Mouse (Mus musculus) lung, embryonic 16.5 days (tissue): ENCODE data around the gene Ssu2. TPM values are rescaled to one million over a fixed set of nuclear protein-coding genes. Genes with fewer than 3 reads are reported as not detected.
A peak's percentile ranks its signal among the peaks of the same experiment; 100 is the strongest.

Experiments used
- ATAC-seq: fragments of 200-750 bp; cut with Nextera tagmentation; 2 replicates; pipeline ENCODE4 v1.8.0; 2017; ENCODE audit warnings: low read depth, mild to moderate bottlenecking, moderate library complexity
- H3K27ac ChIP-seq: fragments of 300-500 bp; sonication (generic); 2 replicates; pipeline ENCODE4 v1.5.1; 2014; ENCODE audit warnings: mild to moderate bottlenecking, control low read depth, low read length
- H3K27me3 ChIP-seq: fragments of 300-500 bp; sonication (generic); 2 replicates; pipeline ENCODE4 v1.6.1; 2014; ENCODE audit warnings: low read depth, low read length, mixed read lengths; ENCODE audit not compliant: control insufficient read depth, insufficient read depth
- H3K36me3 ChIP-seq: fragments of 300-500 bp; sonication (generic); 2 replicates; pipeline ENCODE4 v1.6.1; 2014; ENCODE audit warnings: low read length; ENCODE audit not compliant: control insufficient read depth, insufficient read depth
- H3K4me1 ChIP-seq: fragments of 300-500 bp; sonication (generic); replicated peaks from 2 replicates; pipeline ENCODE4 v1.6.1; 2014; ENCODE audit warnings: low read length, mixed read lengths; ENCODE audit not compliant: control insufficient read depth, insufficient read depth
- H3K4me2 ChIP-seq: fragments of 300-500 bp; sonication (generic); 2 replicates; pipeline ENCODE4 v1.6.1; 2014; ENCODE audit warnings: low read depth, low read length, control low read depth
- H3K4me3 ChIP-seq: fragments of 300-500 bp; sonication (generic); 2 replicates; pipeline ENCODE4 v1.5.1; 2014; ENCODE audit warnings: mild to moderate bottlenecking, low read length, control low read depth
- H3K9ac ChIP-seq: fragments of 300-500 bp; sonication (generic); 2 replicates; pipeline ENCODE4 v1.6.1; 2014; ENCODE audit warnings: low read length, control low read depth
- H3K9me3 ChIP-seq: fragments of 300-500 bp; sonication (generic); 2 replicates; pipeline ENCODE4 v1.6.1; 2016; ENCODE audit warnings: low read length; ENCODE audit not compliant: control insufficient read depth
- WGBS: fragments of 180-500 bp; shearing (Covaris S2); extraction: QIAGEN DNeasy Blood & Tissue Kit; methylation state at CpG from one replicate; pipeline ENCODE4 v1.1.7; 2014; 5-methylcytosine and 5-hydroxymethylcytosine counted together
- polyA plus RNA-seq: library from polyadenylated mRNA; unstranded; fragments of >200 nt; fragmentation: Nextera tagmentation; extraction: Ambion mirVana; gene quantifications from 2 replicates; pipeline ENCODE4 v1.2.1, GENCODE M21; 2015

Ssu2 gene
- polyA plus RNA-seq, 1 experiment from 2014 or later: 4.8 TPM

GRCm38 (mm10) chr6:112388385-112388784 is 562 bp upstream of the Ssu2 start:
- WGBS: 91% methylated on average over 3 of the region's 3 CpGs
- H3K4me3 ChIP-seq: no peak overlapping the region
- no peaks in the 10 kb centered on the region for H3K27me3 ChIP-seq
- H3K9ac ChIP-seq: no peak overlapping the region
- no peaks in the 10 kb centered on the region for H3K36me3 ChIP-seq
- no peaks in the 10 kb centered on the region for H3K9me3 ChIP-seq
- no peak overlapping the region for H3K4me2 ChIP-seq
- H3K4me1 ChIP-seq: peaks cover 4% of the 10 kb centered on the region
- no peak overlapping the region for H3K27ac ChIP-seq
- ATAC-seq: no peak

DNA sequence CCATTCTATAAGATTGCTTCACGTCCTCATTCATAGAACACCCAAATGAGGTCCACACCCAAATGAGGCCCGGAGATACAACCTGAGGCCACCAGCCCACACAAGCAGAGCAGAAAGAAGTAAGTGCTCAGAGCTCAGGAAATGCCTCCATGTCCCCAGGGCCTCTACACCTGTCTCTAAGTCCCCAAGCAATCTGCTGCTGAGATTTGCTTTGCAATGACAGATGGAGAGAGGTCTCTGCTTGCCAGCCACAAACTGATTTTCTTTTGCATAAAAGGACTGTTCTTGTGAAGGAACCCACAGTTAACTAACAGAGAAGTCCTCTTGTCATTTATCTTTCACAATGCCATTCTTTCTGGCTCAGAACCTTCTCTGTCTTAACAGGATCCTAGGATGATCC is 1.6 kb downstream of the Ssu2 start:
- Histone ChIP-seq H3K27ac (no peak overlapping the region), H3K4me2 (no peak overlapping the region), H3K36me3 (no peaks in the 10 kb centered on the region), H3K4me1 (peaks cover 4% of the 10 kb centered on the region), H3K9ac (no peak overlapping the region), H3K4me3 (no peak overlapping the region), H3K9me3 (no peaks in the 10 kb centered on the region), H3K27me3 (no peaks in the 10 kb centered on the region)
- WGBS: 65% methylated on average over 2 of the region's 2 CpGs
- no peak for ATAC-seq

DNA sequence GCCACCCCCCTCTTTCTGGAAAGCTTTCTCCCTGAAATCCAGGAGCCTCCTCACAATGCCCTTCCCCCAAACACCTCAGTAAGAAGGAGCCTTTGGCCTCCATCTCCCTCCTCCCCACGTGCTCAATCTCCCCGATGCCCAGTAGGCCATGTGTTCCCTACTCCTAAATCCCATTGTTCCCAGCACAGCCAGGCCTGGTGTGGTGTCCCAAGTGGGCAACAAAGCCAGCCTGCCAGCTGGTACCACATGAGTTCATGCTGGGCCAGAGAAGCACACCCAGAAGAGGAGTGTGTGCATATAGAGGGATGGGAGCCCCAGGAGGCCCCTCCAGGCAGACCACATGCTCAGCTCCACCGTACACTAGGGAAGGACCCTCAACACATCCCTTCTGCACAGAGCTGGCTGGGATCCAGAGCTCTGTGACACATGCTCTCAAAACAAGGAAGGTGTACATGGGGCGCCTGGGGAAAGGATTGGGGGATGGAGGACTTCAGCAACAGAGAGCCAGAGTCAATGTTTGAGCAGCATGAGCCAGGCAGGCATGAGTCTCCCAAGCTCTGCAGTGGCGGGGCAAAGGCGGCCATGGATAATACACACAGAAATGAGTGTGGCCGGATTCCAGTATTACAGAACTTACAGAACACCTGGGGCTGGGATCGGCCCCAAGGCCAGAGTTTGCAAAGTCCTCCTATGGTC is 4.7 kb downstream of the Ssu2 start:
- no peak overlapping the region for H3K4me2 ChIP-seq
- peak; percentile 75 for ATAC-seq
- no peaks in the 10 kb centered on the region for H3K36me3 ChIP-seq
- no peaks in the 10 kb centered on the region for H3K9me3 ChIP-seq
- no peak overlapping the region for H3K4me3 ChIP-seq
- H3K27me3 ChIP-seq: no peaks in the 10 kb centered on the region
- H3K9ac ChIP-seq: no peak overlapping the region
- peaks cover 4% of the 10 kb centered on the region for H3K4me1 ChIP-seq
- 53% methylated on average over 8 of the region's 8 CpGs for WGBS
- no peak overlapping the region for H3K27ac ChIP-seq

GRCm38 (mm10) chr6:112379054-112379453 is 8.8 kb downstream of the Ssu2 start:
- no peak overlapping the region for H3K4me2 ChIP-seq
- H3K27ac ChIP-seq: no peak overlapping the region
- no peak overlapping the region for H3K4me3 ChIP-seq
- H3K36me3 ChIP-seq: no peaks in the 10 kb centered on the region
- no peaks in the 10 kb centered on the region for H3K9me3 ChIP-seq
- H3K9ac ChIP-seq: no peak overlapping the region
- 80% methylated on average over 9 of the region's 9 CpGs for WGBS
- H3K4me1 ChIP-seq: peaks cover 4% of the 10 kb centered on the region
- H3K27me3 ChIP-seq: no peaks in the 10 kb centered on the region
- ATAC-seq: no peak

- no peaks in the 10 kb centered on the region for H3K36me3 ChIP-seq
- H3K27me3 ChIP-seq: no peaks in the 10 kb centered on the region
- H3K4me2 ChIP-seq: no peak overlapping the region
- no peaks in the 10 kb centered on the region for H3K4me1 ChIP-seq
- ATAC-seq: peak; percentile 39; the same call in 1 of the 2 replicates
- 52% methylated on average over 11 of the region's 13 CpGs for WGBS
- H3K9ac ChIP-seq: no peak overlapping the region
- no peak overlapping the region for H3K4me3 ChIP-seq
- no peaks in the 10 kb centered on the region for H3K9me3 ChIP-seq
- H3K27ac ChIP-seq: no peak overlapping the region
These were observed 12.0 kb downstream of the Ssu2 start for GRCm38 (mm10) chr6:112375661-112376392.

- peak; percentile 50; the same call in 1 of the 2 replicates for ATAC-seq
- H3K4me1 ChIP-seq: no peaks in the 10 kb centered on the region
- H3K4me2 ChIP-seq: no peak overlapping the region
- H3K27ac ChIP-seq: no peak overlapping the region
- no peaks in the 10 kb centered on the region for H3K36me3 ChIP-seq
- no peaks in the 10 kb centered on the region for H3K9me3 ChIP-seq
- no peak overlapping the region for H3K4me3 ChIP-seq
- H3K9ac ChIP-seq: no peak overlapping the region
- H3K27me3 ChIP-seq: no peaks in the 10 kb centered on the region
- WGBS: 39% methylated on average over 8 of the region's 8 CpGs
These were observed 13.8 kb downstream of the Ssu2 start for GRCm38 (mm10) chr6:112373886-112374585.

DNA sequence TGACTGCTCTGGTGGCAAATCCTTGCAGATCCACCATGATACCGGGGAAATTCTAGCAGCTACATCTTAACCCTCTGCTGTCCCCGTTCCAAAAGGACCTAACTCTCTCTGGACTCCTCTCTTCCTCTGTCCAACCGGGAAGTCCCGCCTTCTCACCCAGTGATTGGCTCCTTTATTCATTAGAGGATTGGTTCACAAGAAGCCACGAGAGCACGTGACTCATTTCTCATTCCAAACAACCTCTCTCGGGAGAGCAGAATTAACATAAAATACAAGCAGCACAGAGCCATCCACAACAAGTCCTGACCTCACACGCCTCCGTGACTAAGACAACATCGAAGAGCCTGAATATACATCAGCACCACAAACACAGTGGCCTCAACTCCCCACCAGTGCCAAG is 22.5 kb downstream of the Ssu2 start:
- no peak overlapping the region for H3K4me3 ChIP-seq
- no peak for ATAC-seq
- no peaks in the 10 kb centered on the region for H3K9me3 ChIP-seq
- H3K9ac ChIP-seq: no peak overlapping the region
- H3K36me3 ChIP-seq: no peaks in the 10 kb centered on the region
- no peak overlapping the region for H3K4me2 ChIP-seq
- no peak overlapping the region for H3K27ac ChIP-seq
- H3K27me3 ChIP-seq: no peaks in the 10 kb centered on the region
- no peaks in the 10 kb centered on the region for H3K4me1 ChIP-seq
- WGBS: 80% methylated on average over 10 of the region's 10 CpGs

DNA sequence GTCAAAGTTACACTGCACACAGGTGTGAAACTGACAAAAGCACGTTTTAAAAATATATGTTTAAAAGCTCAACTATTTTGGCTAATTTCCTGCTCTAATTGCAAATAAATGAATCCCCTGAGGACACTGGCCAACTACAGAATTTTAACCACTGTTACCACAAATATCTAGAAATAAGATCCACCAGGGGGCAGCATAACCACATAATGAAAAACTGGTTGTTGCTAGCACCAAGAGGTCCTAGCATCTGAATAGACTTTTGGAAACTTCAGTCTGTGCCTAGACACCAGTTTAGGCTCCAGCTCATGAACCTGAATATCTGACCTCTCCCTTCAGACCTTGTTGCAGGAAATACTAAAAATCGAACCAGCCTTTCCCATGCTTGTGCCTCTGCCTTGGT is 23.2 kb downstream of the Ssu2 start:
- H3K9me3 ChIP-seq: no peaks in the 10 kb centered on the region
- H3K36me3 ChIP-seq: no peaks in the 10 kb centered on the region
- H3K27me3 ChIP-seq: no peaks in the 10 kb centered on the region
- WGBS: 48% methylated on average over 2 of the region's 2 CpGs
- no peak overlapping the region for H3K4me2 ChIP-seq
- no peak overlapping the region for H3K27ac ChIP-seq
- ATAC-seq: peak; percentile 28; the same call in 1 of the 2 replicates
- no peak overlapping the region for H3K4me3 ChIP-seq
- H3K4me1 ChIP-seq: no peaks in the 10 kb centered on the region
- no peak overlapping the region for H3K9ac ChIP-seq

DNA sequence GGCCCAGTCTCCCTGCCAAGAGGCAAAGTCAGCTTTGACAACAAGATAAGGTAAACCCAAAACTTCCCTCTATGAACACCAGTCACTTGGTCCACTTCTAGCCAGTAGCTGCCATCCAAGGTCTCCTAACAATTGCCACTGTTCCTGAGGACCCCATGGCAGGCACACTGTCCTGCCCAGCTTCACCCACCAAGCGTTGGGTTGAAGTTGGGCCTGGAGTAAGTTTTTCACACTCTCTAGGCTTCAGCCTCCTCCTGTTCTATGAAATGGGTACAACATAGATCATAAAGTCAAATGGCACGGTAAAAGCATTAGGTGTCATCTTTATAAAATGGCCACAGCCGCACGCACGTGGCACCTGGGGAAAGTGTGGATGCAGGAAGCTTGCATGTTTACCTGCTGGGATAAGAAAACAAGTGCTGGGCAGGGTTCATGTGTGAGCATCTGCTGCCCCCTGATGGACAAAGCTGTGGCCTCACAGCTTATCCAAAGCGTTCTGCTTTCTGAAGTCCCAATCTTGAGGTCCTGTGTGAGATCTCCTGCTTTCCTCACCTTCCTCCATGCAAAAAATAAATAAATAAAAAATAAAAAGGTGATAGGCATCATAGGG is 25.4 kb downstream of the Ssu2 start:
- Histone ChIP-seq H3K36me3 (no peaks in the 10 kb centered on the region), H3K9me3 (no peaks in the 10 kb centered on the region), H3K4me1 (no peaks in the 10 kb centered on the region), H3K4me3 (no peak overlapping the region), H3K9ac (no peak overlapping the region), H3K27ac (no peak overlapping the region), H3K4me2 (no peak overlapping the region), H3K27me3 (no peaks in the 10 kb centered on the region)
- WGBS: 29% methylated on average over 6 of the region's 6 CpGs
- peak; percentile 57; the same call in 1 of the 2 replicates for ATAC-seq
